Mouse (Mus musculus) small intestine, adult 2 months (tissue): ENCODE results near the gene Fbxo46.

Source experiments
- CTCF ChIP-seq: fragments of 200-500 bp; IDR thresholded peaks from 2 replicates; pipeline ENCODE4 v1.5.1; 2012; ENCODE audit warnings: low read depth, mild to moderate bottlenecking, control low read depth, inconsistent platforms, low read length, moderate library complexity, mixed read lengths; ENCODE audit not compliant: insufficient replicate concordance, insufficient read length; ENCODE audit errors: extremely low read depth
- POLR2A ChIP-seq: fragments of 200-500 bp; IDR thresholded peaks from 2 replicates; pipeline ENCODE4 v1.6.1; 2012; ENCODE audit warnings: low read depth, mild to moderate bottlenecking, control low read depth, inconsistent platforms, low read length, moderate library complexity

DNA sequence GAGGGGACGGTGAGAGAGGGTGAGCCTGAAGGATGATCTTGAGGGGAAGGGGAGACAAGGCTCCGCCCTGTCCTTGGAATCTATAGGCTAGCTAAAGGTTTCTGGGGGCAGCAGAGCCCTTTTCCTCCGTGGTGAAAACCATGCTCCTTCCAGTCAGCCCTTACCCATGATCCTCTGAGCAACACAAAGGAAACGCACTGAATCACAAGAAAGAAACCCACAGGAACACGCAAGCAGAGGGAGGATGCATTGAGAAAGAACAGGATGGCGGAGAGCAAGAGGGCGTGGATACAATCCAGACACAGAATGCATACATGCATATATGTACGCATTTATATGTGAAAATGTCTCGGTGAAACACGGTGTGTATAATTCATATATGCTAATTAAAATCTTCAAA lies 49.8 kb downstream of the Fbxo46 start:
- TF ChIP-seq CTCF: no peak
- no peak for TF ChIP-seq POLR2A
